ENCODE assay signal across 21 mouse cellular contexts in the genomic region with DNA sequence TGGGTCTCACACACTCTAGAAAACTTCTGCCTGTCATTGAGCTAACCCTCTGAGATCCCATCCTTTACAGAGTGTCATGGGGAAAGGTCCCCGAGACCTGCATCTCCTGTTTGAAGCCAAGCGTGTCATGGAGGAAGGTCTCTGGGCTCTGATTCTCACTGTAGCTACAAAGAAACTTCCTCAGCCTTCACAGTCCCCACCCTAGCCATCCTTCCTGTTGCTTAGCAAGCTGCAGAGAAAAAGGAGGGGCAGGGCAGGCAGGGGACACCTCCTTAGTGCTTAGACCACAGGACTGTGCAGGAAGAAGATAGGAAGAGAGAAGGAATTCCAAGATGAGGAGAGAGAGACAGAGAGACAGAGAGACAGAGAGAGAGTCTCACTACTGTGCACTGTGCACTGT.
DNase-seq lines count a peak whose midpoint lies in the region; ATAC-seq and TF ChIP-seq lines count a peak whose summit lies in the region.
"Had no signal": no experiment of that assay in that cellular context is flagged by ENCODE, and none has a peak within 500 bp of the region (broad histone marks: within the 10 kb centered on the region; RNA-seq: fewer than 3 reads in every experiment).

No protein-coding gene starts in this region.

- DNase-seq in heart, adult 11 months, result peak; percentile 93
- DNase-seq in lung, postnatal 0 days (ENCODE audit: low spot score), result no peak
- DNase-seq in lung, postnatal 14 days, result no peak
- peak; percentile 20 for DNase-seq in splenic B cell, adult 2 months (ENCODE audit: low read depth, low spot score)
- no peak for DNase-seq in right cerebral cortex, adult 2 months (ENCODE audit: low spot score in 2 of 2)
- DNase-seq in gastrocnemius, adult 18-20 months (ENCODE audit: low spot score), result no peak
- DNase-seq: adrenal gland, postnatal 25 days; cerebellum, adult 8-10 months; forebrain, postnatal 0 days; gastrocnemius, adult 2 months; heart, postnatal 14 days; lung, adult 2 months; right cerebral cortex, adult 18-20 months had no signal

- no peak overlapping the region for H3K27ac ChIP-seq in heart, embryonic 11.5 days (ENCODE audit: low read depth, low read length)
- H3K27ac ChIP-seq in lung, postnatal 0 days (ENCODE audit: low read length), result no peak overlapping the region
- H3K27ac ChIP-seq: gastrocnemius, adult 2 months; hindbrain, embryonic 13.5 days; intestine, embryonic 15.5 days; layer of hippocampus, adult 2 months; limb, embryonic 10.5 days; midbrain, embryonic 13.5 days had no signal

- H3K36me3 ChIP-seq in heart, embryonic 11.5 days (ENCODE audit: control insufficient read depth, insufficient read depth, low read length), result no peaks in the 10 kb centered on the region
- no peaks in the 10 kb centered on the region for H3K36me3 ChIP-seq in lung, postnatal 0 days (ENCODE audit: insufficient read depth, low read length)
- H3K36me3 ChIP-seq in splenic B cell, adult 2 months (ENCODE audit: control insufficient read depth, insufficient read depth, low read length, poor library complexity, severe bottlenecking), result no peaks in the 10 kb centered on the region
- H3K36me3 ChIP-seq: hindbrain, embryonic 13.5 days; intestine, embryonic 15.5 days; limb, embryonic 10.5 days; midbrain, embryonic 13.5 days had no signal

- peaks cover 5% of the 10 kb centered on the region for H3K4me1 ChIP-seq in heart, embryonic 11.5 days (ENCODE audit: control insufficient read depth, insufficient read depth, low read length)
- H3K4me1 ChIP-seq in lung, postnatal 0 days (ENCODE audit: insufficient read depth, low read depth, low read length), result peaks cover 6% of the 10 kb centered on the region; the same call in 1 of the 2 replicates
- H3K4me1 ChIP-seq: midbrain, embryonic 13.5 days had no signal

- no peak for TF ChIP-seq CTCF in lung, postnatal 0 days (IDR thresholded peaks at IDR 0.05)

- no peak overlapping the region for H3K4me3 ChIP-seq in heart, embryonic 11.5 days (ENCODE audit: low read depth, low read length)
- no peak overlapping the region for H3K4me3 ChIP-seq in lung, postnatal 0 days (ENCODE audit: low read depth, low read length)
- H3K4me3 ChIP-seq: gastrocnemius, adult 2 months; hindbrain, embryonic 13.5 days; intestine, embryonic 15.5 days; layer of hippocampus, adult 2 months; limb, embryonic 10.5 days; midbrain, embryonic 13.5 days had no signal

- WGBS in heart, embryonic 11.5 days (ENCODE audit: insufficient replicate concordance), result 68% methylated on average over 2 of the region's 2 CpGs
- WGBS in lung, postnatal 0 days, result 68% methylated on average over 2 of the region's 2 CpGs

- no peak for TF ChIP-seq EP300 in lung, postnatal 0 days (IDR thresholded peaks at IDR 0.05)

- no peaks in the 10 kb centered on the region for H3K27me3 ChIP-seq in heart, embryonic 11.5 days (ENCODE audit: control insufficient read depth, insufficient read depth, low read length)
- H3K27me3 ChIP-seq in lung, postnatal 0 days (replicated peaks; ENCODE audit: insufficient read depth, low read length), result no peaks in the 10 kb centered on the region
- no peaks in the 10 kb centered on the region for H3K27me3 ChIP-seq in splenic B cell, adult 2 months (ENCODE audit: control insufficient read depth, insufficient read depth, low read length, poor library complexity, severe bottlenecking)
- H3K27me3 ChIP-seq: hindbrain, embryonic 13.5 days; intestine, embryonic 15.5 days; midbrain, embryonic 13.5 days had no signal

- no peak overlapping the region for H3K9ac ChIP-seq in heart, embryonic 11.5 days (ENCODE audit: low read depth, low read length)
- H3K9ac ChIP-seq in lung, postnatal 0 days (replicated peaks; ENCODE audit: low read depth), result no peak overlapping the region
- H3K9ac ChIP-seq: forebrain, postnatal 0 days; hindbrain, embryonic 13.5 days; intestine, embryonic 15.5 days; midbrain, embryonic 13.5 days had no signal

- H3K4me2 ChIP-seq in heart, embryonic 11.5 days, result no peak overlapping the region
- no peak overlapping the region for H3K4me2 ChIP-seq in lung, postnatal 0 days (replicated peaks; ENCODE audit: low read depth, low read length)
- H3K4me2 ChIP-seq: hindbrain, embryonic 13.5 days; intestine, embryonic 15.5 days; liver, embryonic 11.5 days; midbrain, embryonic 13.5 days had no signal

- H3K9me3 ChIP-seq in heart, embryonic 11.5 days (replicated peaks; ENCODE audit: control insufficient read depth, low read length), result no peaks in the 10 kb centered on the region
- no peaks in the 10 kb centered on the region for H3K9me3 ChIP-seq in lung, postnatal 0 days (ENCODE audit: low read length)
- H3K9me3 ChIP-seq: hindbrain, embryonic 13.5 days; intestine, embryonic 15.5 days; limb, embryonic 10.5 days; midbrain, embryonic 13.5 days had no signal

- ATAC-seq in heart, embryonic 11.5 days (replicated peaks; ENCODE audit: insufficient number of reproducible peaks, low FRiP score, low TSS enrichment), result no peak
- ATAC-seq in lung, postnatal 0 days, result peak; percentile 24; the same call in 1 of the 2 replicates
- ATAC-seq in CD4-positive, CD25-positive, alpha-beta regulatory T cell, adult 4 months, result peak; percentile 70
- ATAC-seq: forebrain, postnatal 0 days; intestine, embryonic 15.5 days; midbrain, embryonic 13.5 days had no signal

Comparison
In these comparisons a context has a peak if more than half of its experiments do, and no peak if none do; other contexts are left out.
1. DNase-seq: peak in heart, adult 11 months (single experiment) and splenic B cell, adult 2 months (single experiment); none in lung, postnatal 0 days (single experiment), lung, postnatal 14 days (single experiment), right cerebral cortex, adult 2 months (0 of 2) and gastrocnemius, adult 18-20 months (single experiment).